24 mouse cellular contexts compared by ENCODE assay signal in the genomic region with DNA sequence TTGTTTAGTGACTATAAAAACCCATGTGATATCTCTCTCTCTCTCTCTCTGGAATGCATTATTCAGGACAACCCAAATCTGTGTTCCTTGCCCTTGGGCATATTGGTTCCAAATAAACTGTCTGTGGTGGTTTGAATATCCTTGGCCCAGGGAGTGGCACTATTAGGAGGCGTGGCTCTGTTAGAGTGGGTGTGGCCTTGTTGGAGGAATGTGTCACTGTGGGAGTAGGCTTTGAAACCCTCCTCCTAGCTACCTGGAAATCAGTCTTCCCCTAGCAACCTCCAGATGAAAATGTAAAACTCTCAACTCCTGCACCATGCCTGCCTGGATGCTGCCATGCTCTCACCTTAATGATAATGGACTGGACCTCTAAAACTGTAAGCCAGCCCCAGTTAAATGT. TPM values are rescaled to one million over a fixed set of nuclear protein-coding genes. Genes with fewer than 3 reads are reported as not detected.
DNase-seq lines count a peak whose midpoint lies in the region; ATAC-seq lines count a peak whose summit lies in the region.
"Had no signal": no experiment of that assay in that cellular context is flagged by ENCODE, and none has a peak within 500 bp of the region (broad histone marks: within the 10 kb centered on the region; RNA-seq: fewer than 3 reads in every experiment).

No protein-coding gene starts in this region.

- no peak overlapping the region for H3K27ac ChIP-seq in liver, embryonic 12.5 days

- H3K4me2 ChIP-seq in liver, embryonic 12.5 days: no peak overlapping the region

- no peak overlapping the region for H3K4me3 ChIP-seq in liver, embryonic 12.5 days

- H3K9ac ChIP-seq in liver, embryonic 12.5 days: no peak overlapping the region

- no peak for ATAC-seq in liver, embryonic 12.5 days
- ATAC-seq: activated CD4-positive, CD25-positive, alpha-beta regulatory T cell, adult 4 months; CD4-positive, CD25-positive, alpha-beta regulatory T cell, adult 4 months; Patski had no signal

- WGBS in liver, embryonic 12.5 days (ENCODE audit: insufficient replicate concordance): 67% methylated on average over 1 of the region's 1 CpGs

- H3K9me3 ChIP-seq in liver, embryonic 12.5 days (replicated peaks): 0 out of 2 replicates have a peak, but pooled peaks cover 4% of the 10 kb centered on the region
- H3K9me3 ChIP-seq: G1E had no signal

- no peaks in the 10 kb centered on the region for H3K4me1 ChIP-seq in liver, embryonic 12.5 days

- no peaks in the 10 kb centered on the region for H3K27me3 ChIP-seq in liver, embryonic 12.5 days (replicated peaks)
- H3K27me3 ChIP-seq: CH12.LX, Patski had no signal

- H3K36me3 ChIP-seq in liver, embryonic 12.5 days: no peaks in the 10 kb centered on the region
- H3K36me3 ChIP-seq: G1E had no signal

- DNase-seq in ES-CJ7 (ENCODE audit: low read depth, low spot score): peak; percentile 60
- DNase-seq in R1 (ENCODE audit: low read depth, low spot score): peak; percentile 82
- DNase-seq in ZHBTc4 (ENCODE audit: low read depth, low spot score): peak; percentile 66
- no peak for DNase-seq in testis, postnatal 10 days (ENCODE audit: low spot score)
- DNase-seq in lung, postnatal 14 days: no peak
- DNase-seq: adrenal gland, adult 2 months; adrenal gland, adult 8-10 months; adrenal gland, postnatal 10 days; adrenal gland, postnatal 14 days; adrenal gland, postnatal 25 days; adrenal gland, postnatal 36 days; B cell, adult 2 months; cerebellum, adult 11 months; cerebellum, adult 11-12 months; cerebellum, adult 18-20 months; cerebellum, adult 2 months; cerebellum, adult 8-10 months; cerebellum, adult 9-10 months had no signal

RNA-seq across cellular contexts. Expression of a gene that starts 16.9 kb away (rescaled TPM):
- 8.7 and 9.1 TPM in 2 replicates for polyA plus RNA-seq in liver, embryonic 12.5 days (2016; fragmentation: Nextera tagmentation; extraction: Ambion mirVana)

Comparison
In these comparisons a context has a peak if more than half of its experiments do, and no peak if none do; other contexts are left out.
1. DNase-seq: peak in ES-CJ7 (single experiment), R1 (single experiment) and ZHBTc4 (single experiment); none in testis, postnatal 10 days (single experiment) and lung, postnatal 14 days (single experiment).